Mouse (Mus musculus) MEL (cell line): ENCODE data around the gene Pi4ka. TPM values are rescaled to one million over a fixed set of nuclear protein-coding genes. Genes with fewer than 3 reads are reported as not detected.

Experiments
- DNase-seq: peaks from one replicate; pipeline ENCODE4 v3.0.0; 2011; ENCODE audit warnings: low read depth, low spot score
- H3K27ac ChIP-seq: 2 replicates; pipeline ENCODE4 v1.5.1; 2012; ENCODE audit warnings: low read depth, mild to moderate bottlenecking, control low read depth, low read length, moderate library complexity; ENCODE audit not compliant: control insufficient read depth
- H3K27me3 ChIP-seq, 2 experiments: fragments of 150-350 bp in 1 of 2; sonication (generic) in 1 of 2; 2 replicates each; pipeline ENCODE4 v1.6.1; 2012; ENCODE audit warnings: low read length in 2 of 2, mild to moderate bottlenecking in 2 of 2, improper control_type of control experiment in 1 of 2, moderate library complexity in 1 of 2; ENCODE audit not compliant: insufficient read depth in 2 of 2, control insufficient read depth in 1 of 2
- H3K36me3 ChIP-seq, 2 experiments: 2 replicates each; pipeline ENCODE4 v1.6.1; 2012 to 2014; ENCODE audit warnings: low read length in 2 of 2, improper control_type of control experiment in 1 of 2, inconsistent platforms in 1 of 2, mild to moderate bottlenecking in 1 of 2; ENCODE audit not compliant: insufficient read depth in 2 of 2, control insufficient read depth in 1 of 2
- H3K4me1 ChIP-seq, 2 experiments: fragments of 150-350 bp in 1 of 2; sonication (generic) in 1 of 2; 2 replicates each; pipeline ENCODE4 v1.6.1; 2012; ENCODE audit warnings: low read length in 2 of 2, improper control_type of control experiment in 1 of 2, mild to moderate bottlenecking in 1 of 2; ENCODE audit not compliant: insufficient read depth in 2 of 2, control insufficient read depth in 1 of 2
- H3K4me3 ChIP-seq, 2 experiments: fragments of 150-350 bp in 1 of 2; sonication (generic) in 1 of 2; 2 replicates each; pipeline ENCODE4 v1.5.1; 2012; ENCODE audit warnings: low read depth in 2 of 2, low read length in 2 of 2, mild to moderate bottlenecking in 2 of 2, moderate library complexity in 2 of 2, control low read depth in 1 of 2, improper control_type of control experiment in 1 of 2; ENCODE audit not compliant: control insufficient read depth in 1 of 2, insufficient read depth in 1 of 2
- H3K79me2 ChIP-seq: 2 replicates; pipeline ENCODE4 v1.6.1; 2012; ENCODE audit warnings: mild to moderate bottlenecking, low read length, moderate library complexity; ENCODE audit not compliant: control insufficient read depth, poor library complexity, insufficient read depth
- H3K9ac ChIP-seq: 2 replicates; pipeline ENCODE4 v1.6.1; 2012; ENCODE audit warnings: low read depth, mild to moderate bottlenecking, control low read depth, low read length, moderate library complexity; ENCODE audit not compliant: control insufficient read depth, poor library complexity, severe bottlenecking
- H3K9me3 ChIP-seq: fragments of 150-350 bp; sonication (generic); replicated peaks from 2 replicates; pipeline ENCODE4 v1.6.1; 2012; ENCODE audit warnings: mild to moderate bottlenecking, low read length, improper control_type of control experiment, moderate library complexity; ENCODE audit not compliant: insufficient read depth
- BHLHE40 ChIP-seq: IDR thresholded peaks from 2 replicates; pipeline ENCODE4 v1.6.1; 2012; ENCODE audit warnings: low read depth, mild to moderate bottlenecking, inconsistent platforms, low read length, improper control_type of control experiment, borderline replicate concordance
- CHD1 ChIP-seq: IDR thresholded peaks from 2 replicates; pipeline ENCODE4 v1.6.1; 2012; ENCODE audit warnings: low read depth, mild to moderate bottlenecking, inconsistent platforms, low read length, improper control_type of control experiment
- CHD2 ChIP-seq: IDR thresholded peaks from 2 replicates; pipeline ENCODE4 v1.6.1; 2011; ENCODE audit warnings: low read length, improper control_type of control experiment
- CTCF ChIP-seq, 3 experiments: IDR thresholded peaks in 2 of 3; conservative IDR thresholded peaks in 1 of 3; 2 replicates each; pipeline ENCODE4 v1.5.1; 2011 to 2012; ENCODE audit warnings: low read length in 3 of 3, low read depth in 2 of 3, mild to moderate bottlenecking in 2 of 3, improper control_type of control experiment in 1 of 3, inconsistent platforms in 1 of 3, mixed read lengths in 1 of 3, moderate library complexity in 1 of 3; ENCODE audit not compliant: control insufficient read depth in 1 of 3, insufficient read depth in 1 of 3, poor library complexity in 1 of 3, severe bottlenecking in 1 of 3
- EP300 ChIP-seq, 2 experiments: IDR thresholded peaks; 2 replicates each; pipeline ENCODE4 v1.6.1; 2011; ENCODE audit warnings: improper control_type of control experiment in 2 of 2, low read length in 2 of 2, low read depth in 1 of 2, mild to moderate bottlenecking in 1 of 2
- ETS1 ChIP-seq: IDR thresholded peaks from 2 replicates; pipeline ENCODE4 v1.6.1; 2012; ENCODE audit warnings: low read depth, mild to moderate bottlenecking, inconsistent platforms, low read length, improper control_type of control experiment, moderate library complexity
- GABPA ChIP-seq: IDR thresholded peaks from 2 replicates; pipeline ENCODE4 v1.6.1; 2012; ENCODE audit warnings: low read depth, mild to moderate bottlenecking, inconsistent platforms, low read length, improper control_type of control experiment, moderate library complexity
- GATA1 ChIP-seq: IDR thresholded peaks from 2 replicates; pipeline ENCODE4 v1.6.1; 2011; ENCODE audit warnings: low read depth, low read length, improper control_type of control experiment
- HCFC1 ChIP-seq: IDR thresholded peaks from 2 replicates; pipeline ENCODE4 v1.6.1; 2012; ENCODE audit warnings: low read depth, mild to moderate bottlenecking, inconsistent platforms, low read length, improper control_type of control experiment, moderate library complexity
- JUND ChIP-seq: IDR thresholded peaks from 2 replicates; pipeline ENCODE4 v1.6.1; 2011; ENCODE audit warnings: low read depth, mild to moderate bottlenecking, improper control_type of control experiment, low read length
- MAFK ChIP-seq: IDR thresholded peaks from 2 replicates; pipeline ENCODE4 v1.6.1; 2011; ENCODE audit warnings: low read depth, mild to moderate bottlenecking, low read length, improper control_type of control experiment, borderline replicate concordance
- MAX ChIP-seq: IDR thresholded peaks from 2 replicates; pipeline ENCODE4 v1.6.1; 2011; ENCODE audit warnings: low read length, improper control_type of control experiment
- MAZ ChIP-seq: IDR thresholded peaks from 2 replicates; pipeline ENCODE4 v1.6.1; 2012; ENCODE audit warnings: low read depth, mild to moderate bottlenecking, inconsistent platforms, low read length, improper control_type of control experiment
- MXI1 ChIP-seq: IDR thresholded peaks from 2 replicates; pipeline ENCODE4 v1.6.1; 2011; ENCODE audit warnings: mild to moderate bottlenecking, low read depth, low read length, improper control_type of control experiment
- MYB ChIP-seq: IDR thresholded peaks from 2 replicates; pipeline ENCODE4 v1.6.1; 2011; ENCODE audit warnings: mild to moderate bottlenecking, low read depth, low read length, improper control_type of control experiment
- MYC ChIP-seq: IDR thresholded peaks from 2 replicates; pipeline ENCODE4 v1.6.1; 2011; ENCODE audit warnings: low read depth, mild to moderate bottlenecking, low read length, improper control_type of control experiment, moderate library complexity
- NELFE ChIP-seq: IDR thresholded peaks from 2 replicates; pipeline ENCODE4 v1.6.1; 2011; ENCODE audit warnings: low read depth, low read length, improper control_type of control experiment
- NRF1 ChIP-seq: IDR thresholded peaks from 2 replicates; pipeline ENCODE4 v1.6.1; 2014; ENCODE audit warnings: low read depth, mild to moderate bottlenecking, inconsistent platforms, low read length, improper control_type of control experiment, moderate library complexity; ENCODE audit not compliant: poor library complexity, insufficient read depth, severe bottlenecking
- POLR2A ChIP-seq, 2 experiments: IDR thresholded peaks; 2 replicates each; pipeline ENCODE4 v1.6.1; 2011 to 2012; ENCODE audit warnings: low read length in 2 of 2, mild to moderate bottlenecking in 2 of 2, control low read depth in 1 of 2, improper control_type of control experiment in 1 of 2, low read depth in 1 of 2, moderate library complexity in 1 of 2; ENCODE audit not compliant: control insufficient read depth in 1 of 2, insufficient read depth in 1 of 2, poor library complexity in 1 of 2
- POLR2AphosphoS2 ChIP-seq: IDR thresholded peaks from 2 replicates; pipeline ENCODE4 v1.6.1; 2011; ENCODE audit warnings: low read length, improper control_type of control experiment
- POLR2AphosphoS5 ChIP-seq: IDR thresholded peaks from 2 replicates; pipeline ENCODE4 v1.6.1; 2012; ENCODE audit warnings: low read depth, borderline replicate concordance, mild to moderate bottlenecking, inconsistent platforms, low read length, moderate library complexity, mixed read lengths
- RAD21 ChIP-seq: IDR thresholded peaks from 2 replicates; pipeline ENCODE4 v1.6.1; 2011; ENCODE audit warnings: mild to moderate bottlenecking, low read depth, low read length, improper control_type of control experiment
- SIN3A ChIP-seq: IDR thresholded peaks from 2 replicates; pipeline ENCODE4 v1.6.1; 2012; ENCODE audit warnings: low read length, improper control_type of control experiment, inconsistent platforms
- SMC3 ChIP-seq: IDR thresholded peaks from 2 replicates; pipeline ENCODE4 v1.6.1; 2011; ENCODE audit warnings: low read depth, low read length, improper control_type of control experiment
- TAL1 ChIP-seq: IDR thresholded peaks from 2 replicates; pipeline ENCODE4 v1.6.1; 2012; ENCODE audit warnings: mild to moderate bottlenecking, inconsistent platforms, low read length, moderate library complexity, mixed read lengths
- TBP ChIP-seq: IDR thresholded peaks from 2 replicates; pipeline ENCODE4 v1.8.0; 2011; ENCODE audit warnings: low read depth, low read length, improper control_type of control experiment
- TCF12 ChIP-seq: IDR thresholded peaks from 2 replicates; pipeline ENCODE4 v1.6.1; 2014; ENCODE audit warnings: low read depth, mild to moderate bottlenecking, inconsistent platforms, low read length, improper control_type of control experiment, moderate library complexity
- UBTF ChIP-seq: IDR thresholded peaks from 2 replicates; pipeline ENCODE4 v1.6.1; 2012; ENCODE audit warnings: low read depth, mild to moderate bottlenecking, inconsistent platforms, low read length, improper control_type of control experiment, moderate library complexity, borderline replicate concordance; ENCODE audit not compliant: insufficient read depth
- USF2 ChIP-seq, 2 experiments: IDR thresholded peaks; 2 replicates each; pipeline ENCODE4 v1.6.1; 2011 to 2012; ENCODE audit warnings: improper control_type of control experiment in 2 of 2, low read length in 2 of 2, borderline replicate concordance in 1 of 2, inconsistent platforms in 1 of 2, low read depth in 1 of 2, mild to moderate bottlenecking in 1 of 2; ENCODE audit not compliant: insufficient read depth in 1 of 2
- ZC3H11A ChIP-seq: IDR thresholded peaks from 2 replicates; pipeline ENCODE4 v1.6.1; 2012; ENCODE audit warnings: low read depth, mild to moderate bottlenecking, inconsistent platforms, low read length, improper control_type of control experiment
- ZKSCAN1 ChIP-seq: IDR thresholded peaks from 2 replicates; pipeline ENCODE4 v1.6.1; 2012; ENCODE audit warnings: low read depth, mild to moderate bottlenecking, inconsistent platforms, low read length, improper control_type of control experiment, moderate library complexity
- ZMIZ1 ChIP-seq: IDR thresholded peaks from 2 replicates; pipeline ENCODE4 v1.6.1; 2012; ENCODE audit warnings: low read depth, mild to moderate bottlenecking, inconsistent platforms, low read length, improper control_type of control experiment, moderate library complexity
- ZNF384 ChIP-seq: IDR thresholded peaks from 2 replicates; pipeline ENCODE4 v1.6.1; 2012; ENCODE audit warnings: low read depth, mild to moderate bottlenecking, inconsistent platforms, low read length, improper control_type of control experiment
- polyA plus RNA-seq, 2 experiments: library from polyadenylated mRNA; stranded (reverse) in 1 of 2; unstranded in 1 of 2; fragments of >175 nt in 1 of 2; fragments of >200 nt in 1 of 2; gene quantifications; 2 replicates each; pipeline versions ENCODE4 v1.2.1 to v1.2.4; 2012; ENCODE audit warnings: low replicate concordance in 2 of 2, low read depth in 1 of 2; ENCODE audit not compliant: insufficient read length in 2 of 2, insufficient read depth in 1 of 2, missing spikeins in 1 of 2
- total RNA-seq: library from RNA; depleted of rRNA; stranded (reverse); fragments of 300-350 nt; gene quantifications from 2 replicates; pipeline ENCODE4 v1.2.3, GENCODE M21; 2012

Pi4ka gene
- total and polyA plus RNA-seq, 3 experiments, result 25.0 to 286 (median 73.1) TPM

GRCm38 (mm10) chr16:17252841-17253240 lies 153.3 kb downstream of the Pi4ka start:
- Histone ChIP-seq H3K79me2 (peaks cover 18% of the 10 kb centered on the region), H3K36me3 (peaks cover 1 to 49% of the 10 kb centered on the region in 2 experiments), H3K4me3 (no peak overlapping the region), H3K27me3 (no peaks in the 10 kb centered on the region), H3K4me1 (peaks cover 35 to 57% of the 10 kb centered on the region in 2 experiments), H3K9ac (peak overlapping the region; percentile 47), H3K9me3 (no peaks in the 10 kb centered on the region), H3K27ac (peak overlapping the region; percentile 97)
- peak; percentile 66 for DNase-seq
- TF ChIP-seq MAZ, result no peak
- TF ChIP-seq SMC3, result no peak
- peak; percentile 34; the same call in 1 of the 2 replicates for TF ChIP-seq SIN3A
- no peak for TF ChIP-seq POLR2AphosphoS5
- TF ChIP-seq TBP, result no peak
- TF ChIP-seq GABPA, result no peak
- TF ChIP-seq ZC3H11A, result no peak
- TF ChIP-seq UBTF, result no peak
- no peak for TF ChIP-seq CHD2
- peak; percentile 20; the same call in 1 of the 2 replicates for TF ChIP-seq ETS1
- no peak for TF ChIP-seq NRF1
- TF ChIP-seq POLR2A (IDR thresholded peaks at IDR 0.05; ENCODE audit: control insufficient read depth in 1 of 2, insufficient read depth in 1 of 2, low read depth in 1 of 2, low read length in 2 of 2, poor library complexity in 1 of 2), result no peak
- TF ChIP-seq BHLHE40, result no peak
- no peak for TF ChIP-seq TAL1
- no peak for TF ChIP-seq JUND
- TF ChIP-seq CTCF (IDR thresholded peaks at IDR 0.05 in 2 of 3, conservative IDR thresholded peaks at IDR 0.05 in 1 of 3; ENCODE audit: control insufficient read depth in 1 of 3, insufficient read depth in 1 of 3, low read depth in 2 of 3, low read length in 3 of 3, poor library complexity in 1 of 3, severe bottlenecking in 1 of 3), result no peak
- TF ChIP-seq HCFC1, result no peak
- no peak for TF ChIP-seq MAFK
- TF ChIP-seq MAX, result peak; percentile 59
- TF ChIP-seq ZMIZ1, result no peak
- TF ChIP-seq CHD1, result no peak
- no peak for TF ChIP-seq POLR2AphosphoS2
- TF ChIP-seq NELFE, result no peak
- 0 out of 2 replicates have a peak, but pooled peaks have one; percentile 8 for TF ChIP-seq TCF12
- no peak for TF ChIP-seq ZKSCAN1
- TF ChIP-seq MYC, result no peak
- TF ChIP-seq RAD21, result no peak
- TF ChIP-seq MXI1, result no peak
- no peak for TF ChIP-seq ZNF384
- no peak for TF ChIP-seq USF2 (IDR thresholded peaks at IDR 0.05; ENCODE audit: borderline replicate concordance in 1 of 2, insufficient read depth in 1 of 2, low read depth in 1 of 2, low read length in 2 of 2)
- TF ChIP-seq GATA1, result no peak
- TF ChIP-seq EP300 (IDR thresholded peaks at IDR 0.05; ENCODE audit: low read depth in 1 of 2, low read length in 2 of 2), result 0 out of 4 replicates have a peak, but pooled peaks of 1 of the 2 experiments have one; percentile 15
- TF ChIP-seq MYB, result no peak
